In genomic region chr11:73023827-73024226, GRCm38 (mm10) we compare ENCODE assay signal across 1 mouse cellular context.
TF ChIP-seq lines count a peak whose summit lies in the region.

No protein-coding gene starts in this region.

TF ChIP-seq in MEL, 35 proteins besides CTCF, POLR2A, EP300 and RAD21:
- no peak for TF ChIP-seq TAL1 (IDR thresholded peaks at IDR 0.05; ENCODE audit: low read length)
- no peak for TF ChIP-seq POLR2AphosphoS2 (IDR thresholded peaks at IDR 0.05; ENCODE audit: low read length)
- TF ChIP-seq TBP (IDR thresholded peaks at IDR 0.05; ENCODE audit: low read depth, low read length): no peak
- no peak for TF ChIP-seq SIN3A (IDR thresholded peaks at IDR 0.05; ENCODE audit: low read length)
- no peak for TF ChIP-seq MXI1 (IDR thresholded peaks at IDR 0.05; ENCODE audit: low read depth, low read length)
- TF ChIP-seq NRF1 (IDR thresholded peaks at IDR 0.05; ENCODE audit: insufficient read depth, low read depth, low read length, poor library complexity, severe bottlenecking): no peak
- TF ChIP-seq NELFE (IDR thresholded peaks at IDR 0.05; ENCODE audit: low read depth, low read length): 0 out of 2 replicates have a peak, but pooled peaks have one; percentile 6
TF ChIP-seq in MEL: peak in this region for 1.
